Mouse (Mus musculus) stomach, embryonic 16.5 days (tissue): ENCODE results near the gene Dhrs3. TPM values are rescaled to one million over a fixed set of nuclear protein-coding genes. Genes with fewer than 3 reads are reported as not detected.

Source experiments
- ATAC-seq: fragments of 200-750 bp; cut with Nextera tagmentation; 2 replicates; pipeline ENCODE4 v1.8.0; 2017; ENCODE audit warnings: moderate number of reproducible peaks, moderate TSS enrichment; ENCODE audit not compliant: insufficient read depth, low FRiP score
- H3K27ac ChIP-seq: fragments of 300-500 bp; sonication (generic); 2 replicates; pipeline ENCODE4 v1.5.1; 2014; ENCODE audit warnings: low read length
- H3K27me3 ChIP-seq: fragments of 300-500 bp; sonication (generic); 2 replicates; pipeline ENCODE4 v1.6.1; 2014; ENCODE audit warnings: low read length, control low read depth, mixed read lengths; ENCODE audit not compliant: control insufficient read depth, insufficient read depth
- H3K36me3 ChIP-seq: fragments of 300-500 bp; sonication (generic); 2 replicates; pipeline ENCODE4 v1.6.1; 2014; ENCODE audit warnings: low read length; ENCODE audit not compliant: control insufficient read depth, insufficient read depth
- H3K4me1 ChIP-seq: fragments of 300-500 bp; sonication (generic); 2 replicates; pipeline ENCODE4 v1.6.1; 2014; ENCODE audit warnings: low read length, control low read depth, mixed read lengths; ENCODE audit not compliant: control insufficient read depth, insufficient read depth
- H3K4me2 ChIP-seq: fragments of 300-500 bp; sonication (generic); 2 replicates; pipeline ENCODE4 v1.6.1; 2014; ENCODE audit warnings: low read depth, low read length, mixed read lengths
- H3K4me3 ChIP-seq: fragments of 300-500 bp; sonication (generic); replicated peaks from 2 replicates; pipeline ENCODE4 v1.5.1; 2014; ENCODE audit warnings: mild to moderate bottlenecking, low read length
- H3K9ac ChIP-seq: fragments of 300-500 bp; sonication (generic); 2 replicates; pipeline ENCODE4 v1.6.1; 2014; ENCODE audit warnings: low read length
- H3K9me3 ChIP-seq: fragments of 300-500 bp; sonication (generic); replicated peaks from 2 replicates; pipeline ENCODE4 v1.6.1; 2016; ENCODE audit warnings: low read length, control low read depth; ENCODE audit not compliant: control insufficient read depth
- WGBS: fragments of 180-500 bp; shearing (Covaris S2); extraction: QIAGEN DNeasy Blood & Tissue Kit; methylation state at CpG from one replicate; pipeline ENCODE4 v1.1.7; 2014; 5-methylcytosine and 5-hydroxymethylcytosine counted together
- polyA plus RNA-seq: library from polyadenylated mRNA; unstranded; fragments of >200 nt; fragmentation: Nextera tagmentation; extraction: Ambion mirVana; gene quantifications from 2 replicates; pipeline ENCODE4 v1.2.1, GENCODE M21; 2015

The Dhrs3 gene
- polyA plus RNA-seq, 1 experiment from 2014 or later: 118 TPM

DNA sequence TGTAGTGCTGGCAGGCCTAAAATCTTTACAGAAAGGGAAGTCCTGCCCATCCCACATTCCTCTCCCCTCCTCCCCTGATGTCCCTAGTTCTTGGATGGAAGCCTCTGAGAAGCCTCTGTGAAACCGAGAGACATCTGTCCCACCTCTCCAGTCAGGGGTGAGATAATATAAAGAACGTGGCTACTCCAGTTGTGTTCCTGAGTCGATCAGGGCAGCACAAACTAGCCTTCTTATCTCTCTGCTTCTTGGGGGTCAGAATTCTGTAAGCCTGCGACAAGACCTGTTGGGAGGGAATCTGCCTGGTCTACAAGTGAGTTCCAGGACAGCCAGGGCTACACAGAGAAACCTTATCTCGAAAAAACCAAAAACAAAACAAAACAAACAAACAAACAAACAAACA is 50.6 kb downstream of the Dhrs3 start:
- Histone ChIP-seq H3K4me1 (peaks cover 8% of the 10 kb centered on the region), H3K4me2 (no peak overlapping the region), H3K27ac (no peak overlapping the region), H3K36me3 (no peaks in the 10 kb centered on the region), H3K9ac (no peak overlapping the region), H3K4me3 (no peak overlapping the region), H3K27me3 (no peaks in the 10 kb centered on the region), H3K9me3 (no peaks in the 10 kb centered on the region)
- ATAC-seq: no peak
- 66% methylated on average over 5 of the region's 5 CpGs for WGBS

DNA sequence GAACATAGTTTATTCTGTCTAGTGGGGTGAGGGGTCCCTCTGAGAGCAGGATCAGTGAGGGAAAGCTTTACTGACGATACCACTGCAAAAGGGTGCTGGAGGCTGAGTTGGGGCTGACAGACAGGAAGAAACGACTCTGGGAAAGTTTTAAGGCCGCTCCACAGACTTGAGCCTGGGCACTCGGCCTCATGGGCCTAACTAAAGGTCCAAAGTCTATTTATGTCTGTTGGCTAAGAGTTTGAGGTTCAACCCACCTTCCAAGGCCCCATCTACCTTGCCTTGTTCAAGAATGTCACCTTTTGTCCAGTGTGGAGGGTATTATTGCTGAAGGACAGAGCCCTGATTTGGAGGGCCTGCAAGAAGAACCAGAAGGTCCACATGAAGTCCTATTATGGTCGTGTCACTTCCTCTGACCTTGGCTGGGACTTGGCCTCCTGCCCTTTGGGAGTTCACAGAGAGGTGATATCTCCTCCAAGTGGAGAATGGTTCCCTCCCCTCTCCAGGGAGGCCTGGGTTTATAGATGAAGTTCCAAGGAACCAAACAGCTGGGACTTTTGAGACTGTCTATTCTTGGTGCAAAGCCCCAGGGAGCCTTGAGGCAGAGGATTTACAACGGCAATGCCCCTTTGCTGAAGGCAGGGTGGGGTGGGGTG is 55.2 kb downstream of the Dhrs3 start:
- H3K4me3 ChIP-seq: no peak overlapping the region
- peaks cover 27% of the 10 kb centered on the region for H3K4me1 ChIP-seq
- peak overlapping the region; percentile 17 for H3K9ac ChIP-seq
- H3K36me3 ChIP-seq: no peaks in the 10 kb centered on the region
- peak; percentile 10; the same call in 1 of the 2 replicates for ATAC-seq
- H3K27me3 ChIP-seq: no peaks in the 10 kb centered on the region
- peak overlapping the region; percentile 25; the same call in 1 of the 2 replicates for H3K27ac ChIP-seq
- no peak overlapping the region for H3K4me2 ChIP-seq
- H3K9me3 ChIP-seq: no peaks in the 10 kb centered on the region
- 40% methylated on average over 6 of the region's 6 CpGs for WGBS

DNA sequence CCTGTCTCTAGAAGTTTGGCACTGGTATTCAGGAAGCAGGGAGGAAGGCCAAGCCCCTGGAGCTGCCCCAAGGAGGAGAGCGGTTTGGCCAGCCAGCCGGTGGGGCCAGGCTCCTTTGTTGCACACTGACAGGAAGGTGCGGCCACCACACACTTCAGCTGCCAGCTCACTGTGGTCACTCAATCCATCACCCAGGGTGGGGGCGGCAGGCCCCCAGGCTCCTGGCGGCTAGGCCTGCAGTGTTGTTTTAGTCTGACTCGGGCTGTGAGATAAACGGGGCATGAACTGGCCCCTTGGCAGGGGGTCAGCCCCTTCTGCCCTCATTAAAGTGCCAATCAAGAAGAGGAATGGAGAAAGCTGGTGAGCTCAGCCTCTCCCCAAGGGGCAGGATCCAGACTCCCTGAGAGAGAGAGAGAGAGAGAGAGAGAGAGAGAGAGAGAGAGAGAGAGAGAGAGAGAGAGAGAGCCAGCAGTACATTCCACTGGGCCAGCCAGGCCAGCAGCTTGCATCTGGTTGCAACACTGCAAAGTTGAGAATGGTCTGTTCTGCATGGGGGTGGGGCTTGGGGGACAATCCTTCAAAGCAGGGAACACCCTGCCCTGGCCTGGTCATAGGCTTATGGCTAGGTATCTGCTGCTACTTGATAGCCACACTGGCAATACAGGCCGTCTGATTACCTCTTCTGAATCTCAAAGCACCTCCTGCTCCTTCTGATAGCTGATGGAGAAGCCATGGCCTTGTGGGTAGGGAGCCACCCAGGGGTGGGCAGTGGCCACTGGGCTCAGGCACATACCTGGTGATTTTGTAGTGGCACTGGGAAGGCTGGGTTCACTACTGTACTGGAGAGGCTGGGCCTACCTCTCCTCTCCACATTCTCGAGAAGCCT is 57.1 kb downstream of the Dhrs3 start:
- ATAC-seq: peak; percentile 81
- H3K9ac ChIP-seq: peak overlapping the region; percentile 44
- H3K27me3 ChIP-seq: no peaks in the 10 kb centered on the region
- no peak overlapping the region for H3K4me2 ChIP-seq
- H3K36me3 ChIP-seq: no peaks in the 10 kb centered on the region
- H3K9me3 ChIP-seq: no peaks in the 10 kb centered on the region
- peak overlapping the region; percentile 82 for H3K27ac ChIP-seq
- no peak overlapping the region for H3K4me3 ChIP-seq
- peaks cover 27% of the 10 kb centered on the region for H3K4me1 ChIP-seq
- WGBS: 15% methylated on average over 9 of the region's 9 CpGs

DNA sequence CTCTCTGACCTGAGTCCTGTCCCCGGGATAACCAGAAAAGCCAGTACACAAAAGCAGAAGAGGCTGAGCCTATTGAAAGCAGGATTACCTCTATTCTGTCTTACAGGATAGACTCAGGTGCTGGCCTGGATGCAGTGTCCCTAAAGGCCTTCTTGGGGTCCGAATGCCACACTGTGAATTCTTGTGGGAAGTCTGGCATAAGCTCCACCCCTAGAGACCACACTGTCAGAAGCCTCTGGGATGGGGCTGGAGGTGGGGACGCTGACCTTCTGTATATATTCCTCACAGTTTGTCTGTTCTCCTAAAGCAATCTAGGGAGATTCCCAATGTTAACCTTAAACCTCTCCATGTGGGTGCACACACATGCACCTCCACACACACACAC is 57.7 kb downstream of the Dhrs3 start:
- 59% methylated on average over 3 of the region's 3 CpGs for WGBS
- ATAC-seq: no peak
- Histone ChIP-seq H3K4me3 (no peak overlapping the region), H3K27ac (peak overlapping the region; percentile 82), H3K4me2 (no peak overlapping the region), H3K9me3 (no peaks in the 10 kb centered on the region), H3K4me1 (peaks cover 27% of the 10 kb centered on the region), H3K27me3 (no peaks in the 10 kb centered on the region), H3K36me3 (no peaks in the 10 kb centered on the region), H3K9ac (peak overlapping the region; percentile 43; the same call in 1 of the 2 replicates)

DNA sequence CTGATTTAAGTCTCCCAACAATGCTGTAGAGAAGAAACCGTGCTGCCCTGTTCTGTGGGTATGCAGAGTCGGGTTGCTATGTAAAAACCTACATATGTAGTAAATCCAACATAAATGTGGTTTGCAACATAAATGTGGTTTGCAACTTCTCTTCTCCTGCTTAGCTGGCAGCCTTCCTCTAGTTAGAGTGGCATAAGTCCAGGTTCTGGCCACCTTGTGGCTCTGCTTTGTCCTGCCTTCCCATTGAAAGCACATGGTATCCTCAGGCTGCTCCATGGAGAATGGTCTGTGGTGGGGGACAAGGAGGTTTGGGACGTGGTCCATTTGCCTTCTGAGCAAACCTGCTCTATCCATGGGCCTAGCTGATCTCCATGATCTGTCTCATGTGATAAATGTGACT is 58.3 kb downstream of the Dhrs3 start:
- no peak overlapping the region for H3K27ac ChIP-seq
- no peaks in the 10 kb centered on the region for H3K9me3 ChIP-seq
- 96% methylated on average over 3 of the region's 3 CpGs for WGBS
- no peaks in the 10 kb centered on the region for H3K36me3 ChIP-seq
- peaks cover 27% of the 10 kb centered on the region for H3K4me1 ChIP-seq
- no peak overlapping the region for H3K4me2 ChIP-seq
- H3K9ac ChIP-seq: no peak overlapping the region
- no peak for ATAC-seq
- H3K27me3 ChIP-seq: no peaks in the 10 kb centered on the region
- no peak overlapping the region for H3K4me3 ChIP-seq

DNA sequence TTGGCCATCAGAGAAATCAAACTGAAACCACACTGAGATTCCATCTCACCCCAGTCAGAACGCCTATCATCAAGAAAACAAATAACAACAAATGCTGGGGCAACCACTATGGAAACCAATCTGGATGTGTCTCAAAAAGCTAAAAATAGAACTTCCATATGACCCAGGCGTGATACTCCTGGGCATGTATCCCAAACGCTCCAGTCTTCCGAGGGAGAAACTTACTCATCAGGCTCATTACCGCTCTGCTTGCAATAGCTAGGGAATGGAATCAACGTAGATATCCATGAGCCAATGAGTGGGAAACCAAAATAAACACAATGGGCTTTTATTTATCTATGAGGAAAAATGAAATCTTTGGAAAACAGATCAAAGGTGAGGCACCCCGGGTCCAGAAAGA is 59.2 kb downstream of the Dhrs3 start:
- Histone ChIP-seq H3K9ac (no peak overlapping the region), H3K4me1 (peaks cover 27% of the 10 kb centered on the region), H3K9me3 (no peaks in the 10 kb centered on the region), H3K4me2 (no peak overlapping the region), H3K27me3 (no peaks in the 10 kb centered on the region), H3K4me3 (no peak overlapping the region), H3K27ac (no peak overlapping the region), H3K36me3 (no peaks in the 10 kb centered on the region)
- 74% methylated on average over 7 of the region's 7 CpGs for WGBS
- no peak for ATAC-seq

DNA sequence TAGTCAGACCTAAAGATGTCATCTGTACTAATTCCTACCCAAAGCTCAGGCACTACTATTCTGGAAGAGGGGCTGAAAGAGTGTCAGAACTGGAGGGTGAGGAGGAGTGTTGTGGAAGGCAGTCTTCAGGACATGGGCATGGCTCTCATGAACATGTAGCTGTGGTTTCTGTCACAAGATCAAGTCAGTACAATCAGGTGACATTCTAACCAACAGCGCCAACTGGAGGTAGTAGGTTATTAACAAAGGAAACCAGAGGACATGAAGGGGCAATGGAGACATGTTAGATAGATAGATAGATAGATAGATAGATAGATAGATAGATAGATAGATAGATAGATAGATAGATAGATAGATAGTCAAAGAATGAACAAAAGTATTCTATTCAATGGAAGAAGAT is 60.8 kb downstream of the Dhrs3 start:
- no peak for ATAC-seq

DNA sequence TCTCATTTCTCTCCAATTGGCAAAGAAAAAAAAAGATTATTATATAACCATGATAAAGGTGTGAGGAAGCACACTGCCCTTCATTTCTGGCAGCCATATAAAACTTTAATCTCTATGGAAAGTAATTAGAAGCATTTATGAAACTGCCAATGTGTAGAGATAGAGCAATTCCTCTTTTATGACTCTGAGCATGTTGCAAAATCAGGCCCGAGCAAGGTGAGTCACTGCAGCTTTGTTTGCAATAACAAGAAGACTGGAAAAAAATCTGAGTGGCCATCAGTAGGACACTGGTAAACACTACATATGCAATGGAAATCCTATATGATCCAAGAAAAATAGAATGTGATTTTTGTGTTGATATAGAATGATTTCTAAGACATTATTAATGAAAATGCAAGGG is 63.2 kb downstream of the Dhrs3 start:
- Histone ChIP-seq H3K36me3 (no peaks in the 10 kb centered on the region), H3K4me3 (no peak overlapping the region), H3K27ac (no peak overlapping the region), H3K9ac (no peak overlapping the region), H3K27me3 (no peaks in the 10 kb centered on the region), H3K4me2 (no peak overlapping the region), H3K9me3 (no peaks in the 10 kb centered on the region), H3K4me1 (peaks cover 7% of the 10 kb centered on the region; the same call in 1 of the 2 replicates)
- no peak for ATAC-seq
- WGBS: 54% methylated on average over 1 of the region's 1 CpGs

More for the DNA sequence above, 60.8 kb downstream of the Dhrs3 start:
- Histone ChIP-seq H3K4me3 (no peak overlapping the region), H3K27me3 (no peaks in the 10 kb centered on the region), H3K4me1 (peaks cover 19% of the 10 kb centered on the region), H3K27ac (no peak overlapping the region), H3K4me2 (no peak overlapping the region), H3K36me3 (no peaks in the 10 kb centered on the region), H3K9me3 (no peaks in the 10 kb centered on the region), H3K9ac (no peak overlapping the region)
- 93% methylated on average over 1 of the region's 1 CpGs for WGBS

DNA sequence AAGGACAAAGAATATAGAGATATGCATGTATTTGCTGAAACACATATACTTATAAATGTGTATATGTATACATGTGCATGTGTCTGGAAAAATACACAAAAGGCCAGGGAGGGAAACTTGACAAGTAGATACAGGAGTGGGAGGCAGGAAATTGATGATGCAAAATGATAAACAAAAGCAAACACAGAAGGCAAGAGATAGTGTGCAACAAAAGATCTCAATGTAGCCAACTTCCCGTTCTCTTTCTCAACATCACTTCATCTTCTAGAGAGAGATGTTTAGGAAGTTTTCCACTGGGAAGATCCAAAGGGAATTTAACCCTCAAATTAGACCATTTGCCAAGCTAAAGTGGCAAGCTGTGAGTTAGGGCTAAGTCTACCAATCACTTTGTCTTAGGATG is 63.7 kb downstream of the Dhrs3 start:
- H3K4me3 ChIP-seq: no peak overlapping the region
- peaks cover 11% of the 10 kb centered on the region for H3K4me1 ChIP-seq
- no peaks in the 10 kb centered on the region for H3K9me3 ChIP-seq
- no peak overlapping the region for H3K27ac ChIP-seq
- no peaks in the 10 kb centered on the region for H3K27me3 ChIP-seq
- no peak overlapping the region for H3K4me2 ChIP-seq
- ATAC-seq: no peak
- 17% methylated on average over 1 of the region's 1 CpGs for WGBS
- no peak overlapping the region for H3K9ac ChIP-seq
- no peaks in the 10 kb centered on the region for H3K36me3 ChIP-seq
